Mouse (Mus musculus) ES-E14 (cell line): ENCODE measurements around the gene Tmprss9.

Source experiments
- HCFC1 ChIP-seq: IDR thresholded peaks from 2 replicates; pipeline ENCODE4 v1.6.1; 2012; ENCODE audit warnings: low read length, inconsistent platforms, borderline replicate concordance; ENCODE audit not compliant: insufficient read depth
- MAFK ChIP-seq: IDR thresholded peaks from 2 replicates; pipeline ENCODE4 v1.6.1; 2014; ENCODE audit warnings: mild to moderate bottlenecking, low read depth, low read length, inconsistent platforms; ENCODE audit not compliant: insufficient read depth
- ZC3H11A ChIP-seq: IDR thresholded peaks from 2 replicates; pipeline ENCODE4 v1.6.1; 2012; ENCODE audit warnings: low read depth, mild to moderate bottlenecking, inconsistent platforms, low read length, borderline replicate concordance

DNA sequence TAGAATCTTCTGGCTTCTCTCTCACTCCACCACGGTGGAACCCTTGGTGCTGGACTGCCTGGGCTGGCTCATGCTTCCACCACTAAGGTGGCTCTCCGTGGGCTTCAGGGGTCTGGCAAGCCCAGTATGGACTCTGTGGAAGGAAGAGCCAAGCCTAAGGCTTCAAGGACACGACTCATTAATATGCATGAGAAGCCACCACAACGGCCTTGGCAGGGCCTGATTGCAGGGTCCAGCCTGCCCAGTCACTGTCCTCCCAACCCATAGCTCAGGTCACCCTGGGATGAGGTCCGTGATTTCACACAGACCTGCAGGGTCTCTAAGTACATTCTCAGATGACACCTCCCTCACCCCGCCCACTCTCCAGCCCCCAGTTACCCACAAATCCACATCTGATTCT is 31.8 kb upstream of the Tmprss9 start:
- no peak for TF ChIP-seq HCFC1
- TF ChIP-seq MAFK = no peak
- no peak for TF ChIP-seq ZC3H11A
